Comparison of ENCODE assay signal across 9 mouse cellular contexts in the genomic region with DNA sequence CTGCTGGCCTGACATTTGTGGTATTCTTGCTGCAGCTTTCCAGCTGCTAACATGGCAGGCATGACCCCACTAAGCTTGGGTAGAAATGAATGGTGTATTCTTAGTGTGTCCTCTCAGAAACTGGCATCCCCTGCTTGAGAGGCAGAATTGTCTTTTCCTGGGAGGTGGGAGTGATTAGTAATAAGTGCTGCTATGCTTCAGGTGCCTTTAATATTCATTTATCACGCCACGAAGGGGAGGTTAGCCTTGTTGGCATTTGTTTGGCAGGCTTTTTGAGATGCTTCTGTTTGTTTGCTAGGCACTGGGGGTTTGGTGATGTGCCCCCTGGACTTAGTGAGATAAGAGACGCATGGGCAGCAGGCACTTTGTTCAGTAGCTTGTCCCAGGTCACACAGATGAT. TPM values are rescaled to one million over a fixed set of nuclear protein-coding genes. Genes with fewer than 3 reads are reported as not detected.
DNase-seq lines count a peak whose midpoint lies in the region; ATAC-seq and TF ChIP-seq lines count a peak whose summit lies in the region.
"Had no signal": no experiment of that assay in that cellular context is flagged by ENCODE, and none has a peak within 500 bp of the region (broad histone marks: within the 10 kb centered on the region; RNA-seq: fewer than 3 reads in every experiment).

No protein-coding gene starts in this region.

- no peak for TF ChIP-seq POLR2A in bone marrow, adult 2 months (IDR thresholded peaks at IDR 0.05; ENCODE audit: borderline replicate concordance, control insufficient read depth, low read depth, low read length)

- H3K27me3 ChIP-seq in erythroblast, embryonic 14.5 days (ENCODE audit: control insufficient read depth) = no peaks in the 10 kb centered on the region
- no peaks in the 10 kb centered on the region for H3K27me3 ChIP-seq in hindbrain, embryonic 13.5 days
- H3K27me3 ChIP-seq in midbrain, embryonic 10.5 days (ENCODE audit: low read depth, poor library complexity, severe bottlenecking) = peaks cover 8% of the 10 kb centered on the region; the same call in 1 of the 2 replicates

- no peak overlapping the region for H3K27ac ChIP-seq in bone marrow, adult 2 months (ENCODE audit: control insufficient read depth, insufficient read depth, low read depth, low read length, poor library complexity)
- H3K27ac ChIP-seq in hindbrain, embryonic 13.5 days = no peak overlapping the region
- H3K27ac ChIP-seq in midbrain, embryonic 10.5 days (replicated peaks) = no peak overlapping the region

- 43% methylated on average over 3 of the region's 3 CpGs for WGBS in bone marrow, adult 2 months
- 69% methylated on average over 3 of the region's 3 CpGs for WGBS in hindbrain, embryonic 13.5 days
- WGBS in midbrain, embryonic 10.5 days = 78% methylated on average over 3 of the region's 3 CpGs

- no peak overlapping the region for H3K9ac ChIP-seq in hindbrain, embryonic 13.5 days

- ATAC-seq in erythroblast, adult 5-6 weeks (replicated peaks; ENCODE audit: low FRiP score, poor library complexity, severe bottlenecking) = no peak
- ATAC-seq in hindbrain, embryonic 13.5 days (ENCODE audit: low FRiP score) = no peak
- no peak for ATAC-seq in inflammation-experienced regulatory T-cells, adult 6 months

- no peak for TF ChIP-seq CTCF in bone marrow, adult 2 months (IDR thresholded peaks at IDR 0.05; ENCODE audit: control insufficient read depth, insufficient read depth, low read length)

- DNase-seq in midbrain, embryonic 10.5 days (ENCODE audit: low spot score) = no peak
- DNase-seq in frontal cortex, adult 2 months (ENCODE audit: extremely low spot score in 1 of 2, low spot score in 1 of 2) = no peak
- no peak for DNase-seq in ovary, adult 18-20 months (ENCODE audit: low spot score)
- DNase-seq: kidney, adult 18-20 months had no signal

- H3K4me1 ChIP-seq in erythroblast, embryonic 14.5 days (ENCODE audit: control insufficient read depth) = peaks cover 65% of the 10 kb centered on the region
- H3K4me1 ChIP-seq in bone marrow, adult 2 months (ENCODE audit: control insufficient read depth, insufficient read depth, low read length) = peaks cover 1% of the 10 kb centered on the region; the same call in 1 of the 2 replicates
- peaks cover 39% of the 10 kb centered on the region for H3K4me1 ChIP-seq in hindbrain, embryonic 13.5 days (replicated peaks)
- H3K4me1 ChIP-seq in midbrain, embryonic 10.5 days = peaks cover 42% of the 10 kb centered on the region

- H3K4me3 ChIP-seq in erythroblast, embryonic 14.5 days (replicated peaks) = peak overlapping the region; percentile 97
- H3K4me3 ChIP-seq in bone marrow, adult 2 months (replicated peaks; ENCODE audit: control insufficient read depth, low read depth, low read length) = peak overlapping the region; percentile 5
- peak overlapping the region; percentile 90; the same call in 1 of the 2 replicates for H3K4me3 ChIP-seq in hindbrain, embryonic 13.5 days
- H3K4me3 ChIP-seq in midbrain, embryonic 10.5 days = peak overlapping the region; percentile 94

- no peaks in the 10 kb centered on the region for H3K9me3 ChIP-seq in erythroblast, embryonic 14.5 days (ENCODE audit: control insufficient read depth, low read length)
- H3K9me3 ChIP-seq in hindbrain, embryonic 13.5 days = no peaks in the 10 kb centered on the region
- no peaks in the 10 kb centered on the region for H3K9me3 ChIP-seq in midbrain, embryonic 10.5 days (replicated peaks)

- H3K4me2 ChIP-seq in hindbrain, embryonic 13.5 days = peak overlapping the region; percentile 76

- H3K36me3 ChIP-seq in erythroblast, embryonic 14.5 days (ENCODE audit: control insufficient read depth) = peaks cover 33% of the 10 kb centered on the region
- H3K36me3 ChIP-seq in hindbrain, embryonic 13.5 days = no peaks in the 10 kb centered on the region
- 0 out of 2 replicates have a peak, but pooled peaks cover 4% of the 10 kb centered on the region for H3K36me3 ChIP-seq in midbrain, embryonic 10.5 days

RNA-seq across cellular contexts. Expression of a gene that starts 11.3 kb away (rescaled TPM):
- 3.6 and 4.7 TPM in 2 replicates for polyA plus RNA-seq in erythroblast, embryonic 14.5 days (2012)
- total RNA-seq in erythroblast, adult 5-6 weeks (2015; ENCODE audit: low replicate concordance) = 92.8 and 126 TPM in 2 replicates
- 74.3 and 85.6 TPM in 2 replicates for total RNA-seq in erythroblast, adult 5-6 weeks (2017; ENCODE audit: low replicate concordance)
- 70.4 and 92.1 TPM in 2 replicates for polyA plus RNA-seq in bone marrow, adult 2 months (2011; ENCODE audit: insufficient read depth, insufficient read length, low replicate concordance, missing spikeins)
- polyA plus RNA-seq in hindbrain, embryonic 13.5 days (2015; fragmentation: Nextera tagmentation; extraction: Ambion mirVana) = 292 and 306 TPM in 2 replicates
- 307 and 309 TPM in 2 replicates for polyA plus RNA-seq in midbrain, embryonic 10.5 days (2016; fragmentation: Nextera tagmentation; extraction: Ambion mirVana)
- polyA plus RNA-seq in inflammation-experienced regulatory T-cells, adult 6 months (2017; shearing (Covaris generic)) = 1,000 to 10,000 TPM; 1,860 to 2,586 (median 2,027) TPM
- polyA plus RNA-seq in frontal cortex, adult 2 months (2012; rRNA removed) = 77.1 and 82.1 TPM in 2 replicates

Comparison
In these comparisons a context has a peak if more than half of its experiments do, and no peak if none do; other contexts are left out.
1. H3K4me3 ChIP-seq: peak in every context shown above with its lines; median percentile 97 in erythroblast, embryonic 14.5 days; 94 in midbrain, embryonic 10.5 days; 90 in hindbrain, embryonic 13.5 days; 5 in bone marrow, adult 2 months.
2. RNA of a gene that starts 11.3 kb away (polyA plus RNA-seq): 1,860 to 2,586 TPM in inflammation-experienced regulatory T-cells, adult 6 months, 307 to 309 TPM in midbrain, embryonic 10.5 days, 292 to 306 TPM in hindbrain, embryonic 13.5 days, 70.4 to 92.1 TPM in bone marrow, adult 2 months and 77.1 to 82.1 TPM in frontal cortex, adult 2 months; 3.6 to 4.7 TPM in erythroblast, embryonic 14.5 days; every median in the first group is over 10 times any median in the second.